Mouse (Mus musculus) CH12.LX (cell line): ENCODE results near the gene Cryl1.

ENCODE experiments used
- CHD2 ChIP-seq: IDR thresholded peaks from 2 replicates; pipeline ENCODE4 v1.6.1; 2011; ENCODE audit warnings: low read length, improper control_type of control experiment
- CTCF ChIP-seq, 2 experiments: IDR thresholded peaks in 1 of 2; conservative IDR thresholded peaks in 1 of 2; 2 replicates each; pipeline ENCODE4 v1.5.1; 2011 to 2012; ENCODE audit warnings: low read depth in 2 of 2, low read length in 2 of 2, improper control_type of control experiment in 1 of 2, inconsistent platforms in 1 of 2, mild to moderate bottlenecking in 1 of 2, moderate library complexity in 1 of 2
- ELF1 ChIP-seq: IDR thresholded peaks from 2 replicates; pipeline ENCODE4 v1.6.1; 2014; ENCODE audit warnings: low read depth, mild to moderate bottlenecking, inconsistent platforms, low read length, improper control_type of control experiment
- GABPA ChIP-seq: IDR thresholded peaks from 2 replicates; pipeline ENCODE4 v1.6.1; 2012; ENCODE audit warnings: low read depth, low read length, improper control_type of control experiment, inconsistent platforms; ENCODE audit not compliant: insufficient replicate concordance
- NELFE ChIP-seq: IDR thresholded peaks from 2 replicates; pipeline ENCODE4 v1.6.1; 2011; ENCODE audit warnings: low read depth, low read length, improper control_type of control experiment
- USF2 ChIP-seq: conservative IDR thresholded peaks from 2 replicates; pipeline ENCODE4 v1.6.1; 2011; ENCODE audit warnings: low read depth, low read length, improper control_type of control experiment
- ZC3H11A ChIP-seq: IDR thresholded peaks from 2 replicates; pipeline ENCODE4 v1.6.1; 2012; ENCODE audit warnings: low read depth, mild to moderate bottlenecking, inconsistent platforms, low read length, improper control_type of control experiment

GRCm38 (mm10) chr14:57301600-57302230, 96.6 kb downstream of the Cryl1 start:
- TF ChIP-seq CTCF (conservative IDR thresholded peaks at IDR 0.05 in 1 of 2, IDR thresholded peaks at IDR 0.05 in 1 of 2; ENCODE audit: low read depth in 2 of 2, low read length in 2 of 2) (no peak), ZC3H11A (no peak), GABPA (no peak), USF2 (no peak), ELF1 (no peak), NELFE (no peak), CHD2 (no peak)
